Mouse (Mus musculus): ENCODE results near the gene Acap2.

- TF ChIP-seq CTCF (IDR thresholded peaks at IDR 0.05; ENCODE audit: low read depth) (no peak), EP300 (IDR thresholded peaks at IDR 0.05; ENCODE audit: low read depth) (no peak)
Measured at GRCm38 (mm10) chr16:31141916-31142315, 59.1 kb downstream of the Acap2 start.
